Mouse (Mus musculus): ENCODE data around the gene Shisa8.

Shisa8 gene

DNA sequence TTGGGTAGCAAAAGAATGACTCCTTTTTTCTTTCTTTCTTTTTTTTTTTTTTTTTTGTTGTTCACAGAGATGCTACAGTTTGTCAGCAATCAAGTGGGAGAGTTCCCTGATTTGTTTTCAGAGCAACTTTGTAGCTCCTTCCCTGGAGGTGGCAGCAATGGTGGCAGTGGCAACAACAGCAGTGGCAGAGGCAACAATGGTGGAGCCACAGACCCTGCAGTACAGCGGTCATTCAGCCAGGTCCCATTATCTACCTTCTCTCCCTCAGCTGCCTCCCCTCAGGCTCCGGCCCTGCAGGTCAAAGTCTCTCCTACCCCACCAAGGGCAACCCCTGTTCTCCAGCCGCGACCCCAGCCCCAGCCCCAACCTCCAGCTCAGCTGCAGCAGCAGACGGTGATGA is 42.9 kb downstream of the Shisa8 start:
- no peak for DNase-seq

DNA sequence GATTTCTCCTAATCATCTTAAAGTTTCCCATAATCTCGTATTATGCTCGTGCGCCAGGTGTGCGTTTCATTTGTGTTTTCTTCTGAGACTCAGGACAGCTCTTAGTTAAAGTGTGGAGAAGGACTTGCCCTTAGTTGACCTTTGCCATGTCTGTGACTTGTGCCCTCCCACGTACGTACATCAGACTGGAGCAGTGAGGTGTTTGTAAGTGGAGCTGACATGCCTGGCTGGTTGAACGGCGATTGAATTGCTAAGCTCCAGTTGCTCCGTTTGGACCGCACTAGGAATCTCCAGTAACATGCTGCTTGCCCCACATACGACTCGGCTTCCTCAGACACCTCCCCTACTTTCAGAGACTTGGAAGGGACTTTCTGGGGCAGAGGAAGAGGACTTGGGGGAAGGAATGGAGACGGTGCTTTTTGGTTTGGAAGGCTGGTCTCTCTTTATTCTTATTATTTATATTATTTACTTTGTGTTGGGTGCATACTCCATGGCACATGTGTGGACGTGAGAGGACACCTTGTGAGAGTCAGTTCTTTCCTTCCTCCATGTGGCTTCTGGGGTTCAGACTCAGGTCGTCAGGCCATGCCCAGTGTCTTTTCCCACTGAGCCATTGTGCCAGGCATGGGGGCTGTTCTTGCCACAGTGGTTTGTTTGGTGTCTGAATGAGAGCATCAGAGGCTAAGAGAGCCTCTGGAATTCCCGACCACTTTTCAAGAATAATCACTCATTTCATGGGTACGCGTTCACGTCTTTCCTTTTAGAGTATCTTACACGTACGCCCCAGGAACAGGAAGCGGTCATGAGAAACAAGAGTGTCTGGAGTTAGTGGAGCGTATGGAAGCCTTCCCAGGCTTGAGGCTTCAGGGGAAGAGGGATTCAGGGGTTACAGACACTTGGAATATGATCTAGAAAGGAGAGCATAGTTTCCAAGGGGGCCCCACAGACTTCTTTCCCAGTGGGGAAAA is 45.1 kb downstream of the Shisa8 start:
- DNase-seq = no peak

DNA sequence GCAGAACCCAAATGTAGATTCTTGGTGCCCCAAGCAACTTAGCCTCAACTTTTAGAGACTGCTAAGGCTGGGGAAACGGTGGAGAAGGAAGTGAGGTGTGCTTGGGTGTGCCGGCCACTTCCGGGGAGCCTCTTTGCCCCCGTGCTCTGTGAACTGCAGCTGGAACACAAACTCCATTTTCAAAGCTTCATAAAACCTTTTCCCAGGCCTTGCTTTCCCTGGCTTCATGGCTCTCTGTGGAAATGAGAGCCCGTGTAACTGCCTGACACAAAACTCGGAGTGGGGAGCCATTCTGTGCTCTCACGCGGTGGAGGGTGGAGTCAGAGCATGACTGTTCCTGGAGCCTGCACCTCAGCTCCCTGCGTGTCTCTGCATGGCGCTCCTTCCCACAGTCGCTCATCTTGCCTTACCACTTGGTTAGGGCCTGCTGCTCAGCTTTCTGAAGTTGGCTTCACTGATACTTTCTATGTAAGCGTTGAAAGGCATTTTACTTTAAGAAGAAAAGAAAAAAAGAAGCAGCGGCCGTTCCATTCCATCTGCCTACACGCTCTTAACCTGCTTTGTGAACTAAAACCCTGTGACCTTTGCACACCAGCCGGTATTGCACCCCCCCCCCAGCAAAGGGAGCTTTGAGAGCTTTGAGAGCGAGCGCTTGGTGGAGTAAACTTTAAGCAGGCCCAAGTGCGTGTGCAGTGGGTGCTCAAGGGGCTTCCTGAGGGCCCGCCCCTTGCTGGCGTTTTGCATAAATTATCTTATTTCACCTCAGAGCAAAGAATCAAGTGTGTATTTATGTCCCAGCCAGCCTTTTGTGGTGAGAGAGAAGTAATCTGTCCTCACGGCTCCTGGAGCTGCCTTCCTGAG is 46.1 kb downstream of the Shisa8 start:
- DNase-seq = no peak

DNA sequence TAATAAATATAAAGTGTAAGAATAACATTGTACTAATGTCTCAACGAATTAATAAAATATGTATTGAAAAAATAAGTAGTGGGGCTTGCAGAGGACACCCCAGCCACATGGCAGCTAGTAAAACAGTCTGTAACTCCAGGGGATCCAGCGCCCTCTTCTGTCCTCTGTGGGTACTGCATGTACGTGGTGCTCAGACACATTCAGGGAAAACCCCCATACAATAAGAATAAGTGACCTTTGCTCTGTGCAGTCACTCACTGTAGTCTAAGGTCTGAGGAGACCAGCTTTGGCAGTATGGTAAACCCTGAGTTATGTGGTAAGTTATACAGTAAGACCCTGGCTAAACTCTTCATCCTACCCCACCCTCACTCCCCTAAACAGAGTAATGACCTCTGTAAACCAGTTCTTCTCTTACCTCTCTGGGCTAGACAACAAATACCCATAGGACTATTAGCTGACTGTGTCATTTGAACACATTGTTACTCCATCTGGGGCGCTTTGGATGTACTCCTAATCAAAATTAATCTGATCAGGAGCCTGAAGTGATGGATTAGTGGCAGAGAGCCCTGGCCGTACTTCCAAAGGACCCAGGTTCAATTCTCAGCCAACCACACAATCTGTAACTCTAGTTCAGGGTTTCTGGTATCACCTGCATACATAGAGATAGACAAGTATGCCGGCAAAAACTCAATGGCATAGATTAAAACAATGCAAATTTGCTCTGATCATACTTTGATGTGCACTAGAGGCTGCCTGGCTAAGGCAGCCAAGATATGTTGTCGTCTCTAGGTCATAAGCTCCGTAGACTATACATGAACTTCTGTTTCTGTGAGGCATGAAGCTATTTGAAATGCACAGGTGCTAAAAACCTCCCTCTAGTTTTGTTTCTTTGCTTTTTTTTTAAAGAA is 47.0 kb downstream of the Shisa8 start:
- DNase-seq = peak; percentile 85

DNA sequence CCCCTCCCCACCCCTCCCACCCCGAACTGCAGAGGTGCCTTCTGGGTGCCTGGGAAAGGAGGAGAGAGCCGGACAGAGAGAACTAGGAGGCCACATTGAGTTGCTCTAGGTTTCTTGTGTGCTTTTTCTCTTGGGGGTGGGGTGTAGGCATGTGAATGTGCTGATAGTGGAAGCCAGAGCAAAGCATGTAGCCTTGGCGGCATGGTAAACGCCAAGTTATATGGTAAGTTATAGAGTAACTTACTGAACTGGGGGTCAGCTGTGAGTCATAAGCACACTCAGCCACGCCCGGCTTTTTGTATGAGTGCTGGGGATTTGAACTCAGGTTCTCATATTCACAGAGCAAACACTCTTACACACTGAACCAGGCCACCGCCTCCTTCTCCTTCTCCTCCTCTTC is 48.1 kb downstream of the Shisa8 start:
- DNase-seq = no peak

DNA sequence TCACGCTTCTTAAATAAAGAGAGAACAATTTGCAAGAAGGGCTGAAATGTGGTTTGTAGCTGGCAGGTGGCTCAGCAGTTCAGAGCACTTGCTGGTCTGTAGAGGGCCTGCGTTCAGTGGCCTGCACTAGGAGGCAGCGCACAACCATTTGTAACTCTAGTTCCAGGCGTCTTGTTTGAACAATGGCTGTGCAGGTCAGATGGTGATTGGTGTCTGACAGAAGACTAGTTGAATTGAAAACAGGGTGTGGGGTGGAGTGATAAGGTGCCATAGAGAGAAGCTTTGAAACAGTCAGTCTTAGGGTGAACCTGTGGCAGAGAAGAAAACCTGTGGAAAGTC is 48.6 kb downstream of the Shisa8 start:
- no peak for DNase-seq

DNA sequence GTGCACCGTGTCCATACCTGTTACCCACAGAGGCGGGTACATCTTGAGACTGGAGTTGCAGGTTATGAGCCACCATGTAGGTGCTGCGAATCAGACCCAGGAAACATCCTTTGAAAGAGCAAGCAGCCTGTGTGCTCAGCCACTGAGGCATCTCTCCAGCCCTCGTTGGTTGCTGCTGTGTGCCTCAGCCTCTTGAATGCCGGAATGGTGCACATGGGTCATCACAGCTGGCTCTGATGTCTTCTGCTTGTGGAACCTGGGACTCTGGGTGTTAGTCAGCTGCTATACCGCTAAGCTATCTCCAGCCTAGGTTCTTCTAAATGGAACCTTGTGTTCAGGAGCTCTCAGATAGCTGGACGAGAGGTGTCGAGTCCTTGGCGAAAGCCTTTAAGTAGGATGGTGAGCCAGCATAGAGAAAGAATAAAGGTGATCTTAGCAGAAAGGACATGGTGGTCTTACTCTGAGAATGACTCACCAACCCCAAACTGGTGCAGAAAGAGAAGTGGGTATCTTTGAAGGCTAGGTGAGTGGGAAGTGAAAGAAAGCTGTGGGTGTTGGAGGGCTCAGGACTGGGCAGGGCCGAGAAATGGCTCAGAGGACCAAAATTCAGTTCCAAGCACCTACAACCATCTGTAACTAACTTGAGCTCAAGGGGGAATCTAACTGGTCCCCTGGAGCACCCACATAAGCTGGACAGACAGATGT is 49.1 kb downstream of the Shisa8 start:
- no peak for DNase-seq

DNA sequence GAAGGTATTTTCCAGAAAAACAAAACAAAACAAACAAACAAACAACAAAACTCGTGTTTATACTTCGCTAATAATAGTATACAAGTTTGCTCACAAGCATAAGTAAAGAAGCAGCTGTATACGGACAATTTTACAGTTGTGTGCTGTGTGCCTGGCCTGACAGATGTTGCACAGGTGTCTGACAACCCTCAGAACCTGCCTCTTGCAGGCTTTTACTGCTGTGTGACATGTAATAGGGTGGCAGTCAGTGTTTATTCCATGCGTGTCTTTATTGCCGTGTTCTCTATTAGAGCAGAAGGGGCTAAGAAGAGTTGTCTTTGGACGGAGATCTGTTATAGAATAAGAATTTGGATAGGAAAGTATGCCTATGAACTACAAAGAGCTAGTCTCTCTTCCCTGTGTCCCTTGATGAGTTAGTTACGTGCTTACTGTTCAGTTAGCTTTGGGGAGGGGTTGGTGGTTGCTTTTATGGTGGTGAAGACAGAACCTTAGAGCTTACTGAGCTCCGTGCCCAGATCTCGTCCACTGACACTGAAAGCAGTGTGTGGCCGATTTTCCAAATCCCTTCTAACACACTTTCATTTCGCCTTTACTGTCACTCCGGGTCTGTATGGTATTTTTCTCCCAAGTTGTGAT is 50.5 kb downstream of the Shisa8 start:
- DNase-seq = no peak

DNA sequence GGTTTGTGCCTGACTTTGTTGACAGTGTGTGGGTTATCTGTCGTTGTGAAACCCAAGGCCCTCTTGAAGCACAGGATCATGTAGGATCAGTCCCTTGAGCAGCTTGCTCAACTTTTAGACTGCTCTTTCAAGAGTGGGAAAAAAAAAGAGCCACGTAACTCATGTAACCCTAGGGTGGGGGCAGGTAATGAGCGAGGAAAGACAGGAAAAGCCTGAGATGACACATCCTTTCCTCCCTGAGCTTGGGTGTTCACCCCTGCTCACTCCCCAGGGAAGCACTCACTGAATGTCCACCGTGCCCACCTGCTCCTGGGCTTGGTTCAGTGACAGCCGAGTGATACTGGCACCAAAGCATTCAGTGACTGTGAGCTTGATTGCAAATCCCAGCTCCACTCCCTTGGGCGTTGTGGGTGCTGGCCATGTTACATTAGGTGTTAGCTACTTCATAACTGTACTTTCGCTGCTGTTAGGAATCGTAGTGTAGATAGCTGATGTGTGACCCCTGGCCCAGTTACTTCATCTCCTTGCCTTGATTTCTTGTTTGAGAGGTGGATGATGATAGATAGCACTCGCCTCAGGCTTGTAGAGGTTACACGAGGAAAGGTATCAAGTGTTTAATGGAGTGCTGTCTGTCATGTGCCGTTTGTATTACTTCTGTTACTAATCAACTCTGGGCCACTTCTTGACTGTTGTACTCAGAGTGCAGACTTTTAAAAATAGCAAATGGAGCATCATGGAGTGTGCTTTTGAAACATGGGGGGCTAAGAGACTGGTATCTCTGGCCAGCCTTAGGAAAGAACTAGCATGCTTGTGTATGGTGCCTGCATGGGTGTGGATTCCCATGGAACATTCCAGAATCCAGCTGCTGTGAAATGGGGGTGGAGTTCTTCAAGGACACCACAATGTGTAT is 51.6 kb downstream of the Shisa8 start:
- DNase-seq = no peak

DNA sequence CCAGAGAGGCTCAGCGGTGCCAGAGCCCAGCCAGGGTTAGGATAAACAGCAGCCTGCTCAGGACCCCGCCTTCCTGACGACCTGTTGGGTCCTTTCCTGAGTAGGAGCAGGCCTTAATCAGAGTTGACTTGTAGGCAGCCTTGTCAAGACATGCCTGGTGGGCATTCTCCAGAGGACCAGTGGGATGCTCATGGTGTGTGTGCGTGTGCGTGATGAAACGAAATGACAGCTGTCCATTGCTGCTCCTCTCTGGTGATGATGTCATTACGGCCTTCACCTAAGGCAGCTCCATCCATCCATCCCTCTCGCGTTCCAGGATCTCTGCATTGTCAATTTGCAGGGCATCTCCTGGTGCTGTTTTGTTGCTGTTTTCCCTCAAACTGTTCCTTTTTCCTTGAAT is 53.1 kb downstream of the Shisa8 start:
- DNase-seq = no peak

DNA sequence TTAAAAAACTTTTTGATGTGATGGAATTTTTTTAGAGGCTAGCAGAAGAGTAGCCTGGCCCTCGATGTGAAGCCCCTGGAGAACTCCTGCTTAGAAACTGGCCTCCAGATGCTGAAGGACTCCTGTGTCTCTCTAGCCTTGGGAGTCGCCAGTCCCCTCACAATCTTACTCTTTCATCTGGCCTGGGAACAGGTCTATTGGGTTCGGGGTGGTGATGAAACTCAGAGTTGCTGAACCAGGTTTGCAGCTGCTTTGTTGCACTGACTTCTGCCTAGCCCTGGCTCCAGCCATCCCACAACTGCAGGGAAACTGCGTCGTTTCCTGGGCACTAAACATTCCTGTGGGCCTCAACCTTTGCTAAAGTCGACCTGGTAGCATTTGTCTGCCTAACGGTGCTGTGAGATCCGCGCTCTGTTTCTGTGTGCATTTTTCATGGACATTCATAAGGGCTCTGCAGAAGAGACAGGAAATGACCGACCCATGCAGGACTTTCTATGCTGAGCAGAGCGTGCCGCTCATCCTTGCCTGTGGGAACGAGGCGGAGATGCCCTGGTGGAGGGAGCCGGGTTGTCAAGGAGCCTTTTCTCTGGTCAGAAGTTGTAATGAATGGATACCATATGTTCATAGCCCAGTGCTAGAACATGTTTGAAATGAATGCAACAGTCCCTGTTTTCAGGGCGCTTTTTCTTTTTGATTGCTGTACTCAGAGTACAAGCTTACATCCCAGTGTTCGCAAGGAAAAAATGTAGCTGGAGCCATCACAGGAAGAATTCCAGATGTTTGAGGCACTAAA is 54.2 kb downstream of the Shisa8 start:
- DNase-seq = no peak

DNA sequence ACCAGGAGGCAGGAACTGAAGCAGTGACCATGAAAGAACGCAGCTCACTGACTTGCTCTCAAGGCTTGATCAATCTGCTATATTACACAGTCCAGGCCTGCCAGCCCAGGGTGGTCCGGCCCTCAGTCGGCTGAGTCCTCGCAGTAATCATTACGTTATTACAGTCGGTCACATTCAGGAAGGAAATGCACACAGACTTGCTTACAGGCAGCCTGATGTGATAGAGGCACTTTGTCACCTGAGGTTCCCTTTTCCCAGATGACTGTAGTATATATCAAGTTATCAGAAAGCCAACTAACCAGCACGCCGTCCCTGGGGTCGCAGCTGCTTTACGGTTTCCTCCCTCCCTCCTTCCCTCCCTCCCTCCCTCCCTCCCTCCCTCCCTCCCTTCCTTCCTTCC is 55.7 kb downstream of the Shisa8 start:
- DNase-seq = no peak

DNA sequence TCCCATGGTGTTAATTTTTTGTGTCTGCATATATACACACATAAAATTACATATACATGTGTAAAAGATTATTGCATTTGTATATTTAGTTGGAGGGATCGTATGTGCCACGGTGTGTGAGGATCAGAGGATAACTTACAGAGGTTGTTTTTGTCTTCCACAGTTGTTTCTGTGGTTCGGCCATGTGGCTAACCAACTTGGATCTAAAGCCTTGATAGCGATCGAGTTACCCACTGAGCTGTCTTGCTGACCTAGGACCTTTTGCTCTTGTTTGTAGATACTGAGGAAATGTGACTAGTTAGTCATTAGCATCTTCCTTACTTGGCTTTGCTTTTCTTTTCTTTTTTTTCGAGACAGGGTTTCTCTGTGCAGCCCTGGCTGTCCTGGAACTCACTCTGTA is 56.3 kb downstream of the Shisa8 start:
- DNase-seq = no peak
